Mouse (Mus musculus) hindbrain, embryonic 12.5 days (tissue): ENCODE results near the gene Tpbgl. TPM values are rescaled to one million over a fixed set of nuclear protein-coding genes. Genes with fewer than 3 reads are reported as not detected.

ENCODE experiments used
- ATAC-seq: fragments of 200-750 bp; cut with Nextera tagmentation; 2 replicates; pipeline ENCODE4 v1.8.0; 2017; ENCODE audit warnings: moderate TSS enrichment; ENCODE audit not compliant: low FRiP score
- H3K27ac ChIP-seq: fragments of 300-500 bp; sonication (generic); 2 replicates; pipeline ENCODE4 v1.5.1; 2016; ENCODE audit warnings: mild to moderate bottlenecking
- H3K27me3 ChIP-seq: fragments of 300-500 bp; sonication (generic); 2 replicates; pipeline ENCODE4 v1.6.1; 2016; ENCODE audit warnings: mild to moderate bottlenecking
- H3K36me3 ChIP-seq: fragments of 300-500 bp; sonication (generic); 2 replicates; pipeline ENCODE4 v1.6.1; 2016; ENCODE audit warnings: mild to moderate bottlenecking
- H3K4me1 ChIP-seq: fragments of 300-500 bp; sonication (generic); 2 replicates; pipeline ENCODE4 v1.6.1; 2016
- H3K4me2 ChIP-seq: fragments of 300-500 bp; sonication (generic); replicated peaks from 2 replicates; pipeline ENCODE4 v1.6.1; 2016; ENCODE audit warnings: mild to moderate bottlenecking
- H3K4me3 ChIP-seq: fragments of 300-500 bp; sonication (generic); 2 replicates; pipeline ENCODE4 v1.5.1; 2016; ENCODE audit warnings: mild to moderate bottlenecking
- H3K9ac ChIP-seq: fragments of 300-500 bp; sonication (generic); 2 replicates; pipeline ENCODE4 v1.6.1; 2016; ENCODE audit warnings: mild to moderate bottlenecking, moderate library complexity
- H3K9me3 ChIP-seq: fragments of 300-500 bp; sonication (generic); replicated peaks from 2 replicates; pipeline ENCODE4 v1.6.1; 2016; ENCODE audit warnings: mild to moderate bottlenecking
- WGBS: fragments of 180-500 bp; shearing (Covaris S2); methylation state at CpG from one replicate; pipeline ENCODE4 v1.1.7; 2016; 5-methylcytosine and 5-hydroxymethylcytosine counted together
- polyA plus RNA-seq: library from polyadenylated mRNA; unstranded; fragments of >200 nt; fragmentation: Nextera tagmentation; extraction: Ambion mirVana; gene quantifications from 2 replicates; pipeline ENCODE4 v1.2.1, GENCODE M21; 2016

Gene Tpbgl
- polyA plus RNA-seq, 1 experiment from 2014 or later: 2.2 TPM

GRCm38 (mm10) chr7:99633966-99634665, 7.2 kb upstream of the Tpbgl start:
- Histone ChIP-seq H3K9ac (no peak overlapping the region), H3K4me1 (no peaks in the 10 kb centered on the region), H3K27ac (no peak overlapping the region), H3K36me3 (no peaks in the 10 kb centered on the region), H3K9me3 (no peaks in the 10 kb centered on the region), H3K4me3 (no peak overlapping the region), H3K4me2 (no peak overlapping the region), H3K27me3 (peaks cover 8% of the 10 kb centered on the region; the same call in 1 of the 2 replicates)
- no peak for ATAC-seq
- 79% methylated on average over 8 of the region's 8 CpGs for WGBS

GRCm38 (mm10) chr7:99632286-99632685, 5.4 kb upstream of the Tpbgl start:
- no peaks in the 10 kb centered on the region for H3K9me3 ChIP-seq
- peaks cover 27% of the 10 kb centered on the region for H3K27me3 ChIP-seq
- WGBS: 27% methylated on average over 6 of the region's 6 CpGs
- H3K9ac ChIP-seq: no peak overlapping the region
- H3K27ac ChIP-seq: no peak overlapping the region
- peaks cover 3% of the 10 kb centered on the region; the same call in 1 of the 2 replicates for H3K4me1 ChIP-seq
- H3K4me2 ChIP-seq: no peak overlapping the region
- no peak overlapping the region for H3K4me3 ChIP-seq
- no peak for ATAC-seq
- H3K36me3 ChIP-seq: no peaks in the 10 kb centered on the region

GRCm38 (mm10) chr7:99627366-99627765, 463 bp upstream of the Tpbgl start:
- peaks cover 18% of the 10 kb centered on the region for H3K4me1 ChIP-seq
- H3K4me3 ChIP-seq: no peak overlapping the region
- no peaks in the 10 kb centered on the region for H3K36me3 ChIP-seq
- ATAC-seq: no peak
- no peak overlapping the region for H3K27ac ChIP-seq
- WGBS: 0% methylated on average over 7 of the region's 7 CpGs
- H3K27me3 ChIP-seq: peaks cover 73% of the 10 kb centered on the region
- H3K9ac ChIP-seq: no peak overlapping the region
- H3K4me2 ChIP-seq: peak overlapping the region; percentile 94; the same call in 1 of the 2 replicates
- H3K9me3 ChIP-seq: no peaks in the 10 kb centered on the region

- H3K27me3 ChIP-seq: peaks cover 79% of the 10 kb centered on the region
- peak overlapping the region; percentile 94 for H3K4me2 ChIP-seq
- H3K27ac ChIP-seq: peak overlapping the region; percentile 40
- WGBS: under 1% methylated on average over 77 of the region's 81 CpGs
- H3K4me1 ChIP-seq: peaks cover 18% of the 10 kb centered on the region
- peak overlapping the region; percentile 45 for H3K4me3 ChIP-seq
- no peaks in the 10 kb centered on the region for H3K36me3 ChIP-seq
- H3K9ac ChIP-seq: peak overlapping the region; percentile 54
- ATAC-seq: peak; percentile 91
- H3K9me3 ChIP-seq: no peaks in the 10 kb centered on the region
Observed at GRCm38 (mm10) chr7:99625722-99626375, 1.1 kb downstream of the Tpbgl start.

GRCm38 (mm10) chr7:99618860-99619259, 8.0 kb downstream of the Tpbgl start:
- Histone ChIP-seq H3K9me3 (no peaks in the 10 kb centered on the region), H3K4me1 (no peaks in the 10 kb centered on the region), H3K4me3 (no peak overlapping the region), H3K36me3 (no peaks in the 10 kb centered on the region), H3K9ac (no peak overlapping the region), H3K4me2 (no peak overlapping the region), H3K27ac (no peak overlapping the region), H3K27me3 (peaks cover 30% of the 10 kb centered on the region)
- no peak for ATAC-seq
- 12% methylated on average over 3 of the region's 3 CpGs for WGBS

GRCm38 (mm10) chr7:99618264-99618663, 8.6 kb downstream of the Tpbgl start:
- Histone ChIP-seq H3K27me3 (peaks cover 25% of the 10 kb centered on the region), H3K4me1 (no peaks in the 10 kb centered on the region), H3K9ac (no peak overlapping the region), H3K4me3 (no peak overlapping the region), H3K4me2 (no peak overlapping the region), H3K27ac (no peak overlapping the region), H3K9me3 (no peaks in the 10 kb centered on the region), H3K36me3 (no peaks in the 10 kb centered on the region)
- no peak for ATAC-seq
- 57% methylated on average over 2 of the region's 2 CpGs for WGBS

GRCm38 (mm10) chr7:99607632-99608031, 19.3 kb downstream of the Tpbgl start:
- no peak overlapping the region for H3K27ac ChIP-seq
- no peaks in the 10 kb centered on the region for H3K4me1 ChIP-seq
- no peak overlapping the region for H3K9ac ChIP-seq
- ATAC-seq: no peak
- no peak overlapping the region for H3K4me3 ChIP-seq
- H3K4me2 ChIP-seq: no peak overlapping the region
- 56% methylated on average over 2 of the region's 2 CpGs for WGBS
- H3K9me3 ChIP-seq: no peaks in the 10 kb centered on the region
- H3K36me3 ChIP-seq: peaks cover 17% of the 10 kb centered on the region
- H3K27me3 ChIP-seq: no peaks in the 10 kb centered on the region

- WGBS: 49% methylated on average over 3 of the region's 3 CpGs
- ATAC-seq: no peak
- H3K4me1 ChIP-seq: no peaks in the 10 kb centered on the region
- H3K27ac ChIP-seq: no peak overlapping the region
- H3K4me2 ChIP-seq: no peak overlapping the region
- no peak overlapping the region for H3K9ac ChIP-seq
- no peaks in the 10 kb centered on the region for H3K27me3 ChIP-seq
- H3K9me3 ChIP-seq: no peaks in the 10 kb centered on the region
- peaks cover 26% of the 10 kb centered on the region for H3K36me3 ChIP-seq
- H3K4me3 ChIP-seq: no peak overlapping the region
Observed at GRCm38 (mm10) chr7:99606766-99607165, 20.1 kb downstream of the Tpbgl start.

- H3K27me3 ChIP-seq: no peaks in the 10 kb centered on the region
- H3K36me3 ChIP-seq: peaks cover 31% of the 10 kb centered on the region
Observed at GRCm38 (mm10) chr7:99606303-99606702, 20.6 kb downstream of the Tpbgl start.

GRCm38 (mm10) chr7:99605058-99605457, 21.8 kb downstream of the Tpbgl start:
- H3K27ac ChIP-seq: no peak overlapping the region
- H3K4me1 ChIP-seq: no peaks in the 10 kb centered on the region
- no peak for ATAC-seq
- H3K27me3 ChIP-seq: no peaks in the 10 kb centered on the region
- H3K9ac ChIP-seq: no peak overlapping the region
- H3K36me3 ChIP-seq: peaks cover 42% of the 10 kb centered on the region
- no peaks in the 10 kb centered on the region for H3K9me3 ChIP-seq
- no peak overlapping the region for H3K4me3 ChIP-seq
- WGBS: 91% methylated on average over 2 of the region's 2 CpGs
- no peak overlapping the region for H3K4me2 ChIP-seq

More at GRCm38 (mm10) chr7:99606303-99606702, 20.6 kb downstream of the Tpbgl start:
- no peak overlapping the region for H3K4me2 ChIP-seq
- no peak overlapping the region for H3K4me3 ChIP-seq
- no peaks in the 10 kb centered on the region for H3K9me3 ChIP-seq
- no peak for ATAC-seq
- H3K4me1 ChIP-seq: no peaks in the 10 kb centered on the region
- H3K27ac ChIP-seq: no peak overlapping the region
- H3K9ac ChIP-seq: no peak overlapping the region
- 81% methylated on average over 11 of the region's 11 CpGs for WGBS

GRCm38 (mm10) chr7:99603875-99604662, 22.8 kb downstream of the Tpbgl start:
- no peaks in the 10 kb centered on the region for H3K9me3 ChIP-seq
- no peak overlapping the region for H3K4me3 ChIP-seq
- WGBS: 83% methylated on average over 8 of the region's 8 CpGs
- ATAC-seq: no peak
- H3K4me2 ChIP-seq: no peak overlapping the region
- H3K27me3 ChIP-seq: no peaks in the 10 kb centered on the region
- H3K27ac ChIP-seq: no peak overlapping the region
- H3K36me3 ChIP-seq: peaks cover 45% of the 10 kb centered on the region
- H3K9ac ChIP-seq: no peak overlapping the region
- no peaks in the 10 kb centered on the region for H3K4me1 ChIP-seq

- H3K36me3 ChIP-seq: peaks cover 72% of the 10 kb centered on the region
- no peak overlapping the region for H3K4me3 ChIP-seq
- no peaks in the 10 kb centered on the region for H3K27me3 ChIP-seq
- WGBS: 76% methylated on average over 4 of the region's 4 CpGs
- H3K27ac ChIP-seq: no peak overlapping the region
- no peak overlapping the region for H3K4me2 ChIP-seq
- H3K9ac ChIP-seq: no peak overlapping the region
- H3K9me3 ChIP-seq: no peaks in the 10 kb centered on the region
- no peaks in the 10 kb centered on the region for H3K4me1 ChIP-seq
- ATAC-seq: no peak
Observed at GRCm38 (mm10) chr7:99598722-99599121, 28.2 kb downstream of the Tpbgl start.
